Mouse (Mus musculus) forebrain, embryonic 13.5 days (tissue): ENCODE data around the gene Map2. TPM values are rescaled to one million over a fixed set of nuclear protein-coding genes. Genes with fewer than 3 reads are reported as not detected.
A peak's percentile ranks its signal among the peaks of the same experiment; 100 is the strongest.

ENCODE experiments used
- ATAC-seq: fragments of 200-750 bp; cut with Nextera tagmentation; 2 replicates; pipeline ENCODE4 v1.8.0; 2017
- H3K27ac ChIP-seq: fragments of 300-500 bp; sonication (generic); 2 replicates; pipeline ENCODE4 v1.5.1; 2015; ENCODE audit warnings: inconsistent platforms, mild to moderate bottlenecking, moderate library complexity
- H3K27me3 ChIP-seq: fragments of 300-500 bp; sonication (generic); 2 replicates; pipeline ENCODE4 v1.6.1; 2015; ENCODE audit warnings: mild to moderate bottlenecking, inconsistent platforms
- H3K36me3 ChIP-seq: fragments of 300-500 bp; sonication (generic); 2 replicates; pipeline ENCODE4 v1.6.1; 2015; ENCODE audit warnings: mild to moderate bottlenecking, inconsistent platforms; ENCODE audit not compliant: poor library complexity, severe bottlenecking
- H3K4me1 ChIP-seq: fragments of 300-500 bp; sonication (generic); 2 replicates; pipeline ENCODE4 v1.6.1; 2015; ENCODE audit warnings: inconsistent platforms
- H3K4me2 ChIP-seq: fragments of 300-500 bp; sonication (generic); 2 replicates; pipeline ENCODE4 v1.6.1; 2015; ENCODE audit warnings: inconsistent platforms, mild to moderate bottlenecking, moderate library complexity
- H3K4me3 ChIP-seq: fragments of 300-500 bp; sonication (generic); 2 replicates; pipeline ENCODE4 v1.5.1; 2015; ENCODE audit warnings: mild to moderate bottlenecking, inconsistent platforms
- H3K9ac ChIP-seq: fragments of 300-500 bp; sonication (generic); 2 replicates; pipeline ENCODE4 v1.6.1; 2015; ENCODE audit warnings: mild to moderate bottlenecking, inconsistent platforms
- H3K9me3 ChIP-seq: fragments of 300-500 bp; sonication (generic); replicated peaks from 2 replicates; pipeline ENCODE4 v1.6.1; 2016; ENCODE audit warnings: inconsistent platforms
- WGBS: fragments of 180-500 bp; shearing (Covaris S2); methylation state at CpG from one replicate; pipeline ENCODE4 v1.1.7; 2015; 5-methylcytosine and 5-hydroxymethylcytosine counted together
- polyA plus RNA-seq: library from polyadenylated mRNA; unstranded; fragments of >200 nt; fragmentation: Nextera tagmentation; extraction: Ambion mirVana; gene quantifications from 2 replicates; pipeline ENCODE4 v1.2.1, GENCODE M21; 2015

The Map2 gene
- polyA plus RNA-seq, 1 experiment from 2014 or later = 332 TPM

DNA sequence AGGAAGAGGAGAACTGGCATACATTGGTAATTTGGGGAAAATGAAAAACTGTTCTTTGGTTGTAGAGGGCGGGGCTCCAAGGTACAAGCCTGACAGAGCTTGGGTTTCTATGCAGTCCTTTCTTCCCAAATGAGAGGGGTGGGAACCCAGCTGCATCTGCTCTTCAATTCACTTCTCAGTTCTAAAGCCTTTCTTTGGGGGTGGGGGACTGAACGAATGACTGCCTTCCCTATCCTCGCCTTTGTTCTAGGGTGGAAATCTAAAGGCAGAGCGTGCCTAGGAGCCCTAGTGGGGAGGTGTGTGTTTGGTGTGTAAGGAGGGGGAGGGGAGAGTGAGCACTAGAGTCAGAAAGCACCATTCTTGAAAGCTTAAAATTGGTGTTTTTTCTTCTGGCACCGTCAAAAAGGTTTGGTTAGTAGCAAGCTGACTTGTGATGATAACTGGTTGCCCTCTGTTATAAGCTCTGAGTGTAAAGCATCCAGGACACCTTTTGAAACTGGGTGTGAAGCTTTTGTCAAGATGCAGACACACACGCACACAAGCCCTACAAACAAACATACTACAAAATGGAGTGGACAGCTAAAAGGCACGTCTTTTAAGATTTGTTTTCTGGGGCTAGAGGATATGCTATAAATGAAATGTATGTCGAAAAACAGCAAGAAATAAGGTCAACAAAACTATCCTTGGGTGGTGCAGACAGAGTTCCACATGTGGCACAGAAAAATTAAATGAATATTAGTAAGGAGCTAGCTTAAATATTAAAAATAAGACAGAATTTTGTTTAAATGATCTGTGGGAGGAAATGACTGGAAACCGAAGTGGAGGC is 1.2 kb downstream of the Map2 start:
- Histone ChIP-seq H3K36me3 (peaks cover 28% of the 10 kb centered on the region), H3K9ac (peak overlapping the region; percentile 97), H3K27ac (peak overlapping the region; percentile 97), H3K27me3 (no peaks in the 10 kb centered on the region), H3K4me2 (peak overlapping the region; percentile 69), H3K4me3 (peak overlapping the region; percentile 89), H3K9me3 (no peaks in the 10 kb centered on the region), H3K4me1 (peaks cover 38% of the 10 kb centered on the region)
- 9% methylated on average over 9 of the region's 9 CpGs for WGBS
- peak; percentile 64 for ATAC-seq

DNA sequence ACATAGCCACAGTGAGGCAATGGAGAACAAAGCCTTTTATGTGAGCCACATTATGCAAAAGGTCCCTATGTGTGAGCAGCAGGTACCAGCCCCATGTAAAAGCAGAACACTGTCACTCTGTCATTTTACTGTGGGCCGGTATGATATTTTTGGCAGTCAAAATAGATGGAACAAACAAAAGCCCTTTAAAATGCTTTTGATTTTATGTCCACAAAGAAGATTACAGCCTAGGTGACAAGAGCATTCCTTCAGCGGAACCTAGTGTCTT is 1.7 kb downstream of the Map2 start:
- WGBS = 26% methylated on average over 2 of the region's 2 CpGs
- H3K4me1 ChIP-seq = peaks cover 43% of the 10 kb centered on the region
- H3K4me3 ChIP-seq = peak overlapping the region; percentile 89
- no peaks in the 10 kb centered on the region for H3K9me3 ChIP-seq
- peak overlapping the region; percentile 97 for H3K9ac ChIP-seq
- H3K4me2 ChIP-seq = peak overlapping the region; percentile 69
- no peaks in the 10 kb centered on the region for H3K27me3 ChIP-seq
- no peak for ATAC-seq
- peak overlapping the region; percentile 97 for H3K27ac ChIP-seq
- H3K36me3 ChIP-seq = peaks cover 33% of the 10 kb centered on the region

DNA sequence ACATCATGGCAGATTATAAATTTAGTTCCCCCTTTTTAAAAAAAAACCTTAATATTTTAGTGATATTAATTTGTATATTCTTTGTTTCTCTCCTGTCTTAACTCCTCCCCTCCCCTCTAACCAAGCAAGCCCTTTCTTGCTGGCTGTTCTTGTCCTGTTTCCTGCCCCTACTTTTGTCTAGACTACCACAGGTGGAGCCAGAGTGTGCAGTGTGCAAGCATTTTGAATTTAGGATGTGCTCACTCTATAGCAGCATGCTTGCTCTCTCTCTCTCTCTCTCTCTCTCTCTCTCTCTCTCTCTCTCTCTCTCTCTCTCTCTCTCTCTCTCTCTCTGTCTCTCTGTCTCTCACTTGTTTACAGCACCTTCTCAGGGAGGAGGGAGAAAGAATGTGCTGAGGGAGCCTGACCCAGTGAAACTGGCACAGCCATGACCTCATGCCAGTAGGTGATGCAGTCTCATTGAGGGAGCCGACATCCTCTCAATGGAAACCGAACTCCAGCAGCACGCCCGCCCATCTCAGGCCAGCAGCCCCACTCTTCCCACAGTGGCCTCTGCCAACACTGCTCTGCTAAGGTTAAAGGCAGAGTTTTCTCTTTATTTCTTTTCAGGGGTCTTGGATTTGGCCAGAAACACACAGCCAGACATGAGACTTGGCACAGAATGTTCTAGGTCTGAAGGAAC is 2.6 kb downstream of the Map2 start:
- peak; percentile 5; the same call in 1 of the 2 replicates for ATAC-seq
- Histone ChIP-seq H3K27ac (peak overlapping the region; percentile 33), H3K27me3 (no peaks in the 10 kb centered on the region), H3K4me2 (peak overlapping the region; percentile 69), H3K4me1 (peaks cover 38% of the 10 kb centered on the region), H3K36me3 (peaks cover 37% of the 10 kb centered on the region), H3K9me3 (no peaks in the 10 kb centered on the region), H3K4me3 (peak overlapping the region; percentile 89), H3K9ac (peak overlapping the region; percentile 60)
- 12% methylated on average over 4 of the region's 4 CpGs for WGBS

DNA sequence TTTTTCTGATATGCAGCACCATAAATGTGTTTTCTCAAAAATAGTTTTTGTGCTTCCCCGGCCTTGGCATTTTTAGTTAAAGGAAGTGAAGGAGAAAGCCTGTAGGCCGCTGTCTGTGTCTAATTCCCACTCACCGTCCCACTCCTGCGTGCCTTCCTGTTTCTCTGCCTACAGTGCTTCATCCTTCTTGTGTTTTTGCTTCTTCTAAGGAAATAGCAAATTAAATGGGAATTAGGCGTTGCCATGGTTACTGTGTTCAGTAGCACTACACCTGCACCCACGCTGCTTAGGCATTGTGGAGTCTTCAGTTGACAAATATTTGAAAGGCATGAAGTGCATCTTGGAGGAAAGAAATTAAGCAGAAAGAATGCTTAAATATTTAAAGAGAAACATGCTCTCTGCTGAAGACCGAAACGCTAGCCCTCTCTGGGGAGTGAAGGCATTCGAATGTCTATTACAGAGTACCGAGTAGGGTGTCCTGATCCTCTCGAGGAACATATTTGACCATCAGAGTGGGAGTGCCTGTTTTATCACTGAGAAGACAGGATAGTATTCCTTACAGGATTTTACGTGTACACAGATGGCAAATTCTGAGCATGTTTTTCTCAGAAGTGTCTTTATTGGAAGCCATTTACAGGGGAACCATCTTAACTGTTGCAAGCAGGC is 12.1 kb downstream of the Map2 start:
- peak; percentile 48; the same call in 1 of the 2 replicates for ATAC-seq
- Histone ChIP-seq H3K4me3 (no peak overlapping the region), H3K9me3 (no peaks in the 10 kb centered on the region), H3K4me1 (peaks cover 26% of the 10 kb centered on the region), H3K27me3 (no peaks in the 10 kb centered on the region), H3K27ac (peak overlapping the region; percentile 44), H3K4me2 (peak overlapping the region; percentile 22), H3K36me3 (peaks cover 3% of the 10 kb centered on the region; the same call in 1 of the 2 replicates), H3K9ac (no peak overlapping the region)
- 42% methylated on average over 12 of the region's 12 CpGs for WGBS

DNA sequence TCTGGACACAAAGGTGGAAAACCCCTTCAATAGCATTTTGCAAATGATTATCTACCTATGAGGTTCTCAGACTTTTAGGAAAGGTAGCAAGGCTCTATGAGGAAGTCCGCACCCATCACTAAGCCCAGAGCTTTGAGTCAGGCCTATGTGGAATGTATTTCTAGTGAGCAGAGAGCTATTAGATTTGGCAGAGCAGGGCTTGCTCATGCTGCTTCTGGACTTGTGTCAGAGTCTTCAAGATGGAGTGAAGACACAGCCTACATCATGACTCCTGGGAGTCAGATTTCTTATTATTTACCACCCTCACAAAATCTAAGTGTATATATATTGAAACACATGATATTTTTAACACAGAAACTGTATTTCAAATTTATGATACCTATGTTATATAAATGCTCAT is 17.3 kb downstream of the Map2 start:
- H3K9me3 ChIP-seq = no peaks in the 10 kb centered on the region
- H3K9ac ChIP-seq = no peak overlapping the region
- no peak overlapping the region for H3K4me2 ChIP-seq
- 100% methylated on average over 1 of the region's 1 CpGs for WGBS
- H3K4me1 ChIP-seq = peaks cover 19% of the 10 kb centered on the region
- peaks cover 12% of the 10 kb centered on the region; the same call in 1 of the 2 replicates for H3K36me3 ChIP-seq
- H3K27ac ChIP-seq = no peak overlapping the region
- no peak overlapping the region for H3K4me3 ChIP-seq
- no peaks in the 10 kb centered on the region for H3K27me3 ChIP-seq
- no peak for ATAC-seq

- WGBS = 92% methylated on average over 2 of the region's 2 CpGs
- Histone ChIP-seq H3K4me2 (no peak overlapping the region), H3K27ac (no peak overlapping the region), H3K36me3 (peaks cover 12% of the 10 kb centered on the region; the same call in 1 of the 2 replicates), H3K4me3 (no peak overlapping the region), H3K4me1 (peaks cover 15% of the 10 kb centered on the region), H3K27me3 (no peaks in the 10 kb centered on the region), H3K9me3 (no peaks in the 10 kb centered on the region), H3K9ac (no peak overlapping the region)
- no peak for ATAC-seq
Measured at GRCm38 (mm10) chr1:66192891-66193290, 17.8 kb downstream of the Map2 start.

- Histone ChIP-seq H3K27me3 (no peaks in the 10 kb centered on the region), H3K9me3 (no peaks in the 10 kb centered on the region), H3K4me3 (no peak overlapping the region), H3K9ac (no peak overlapping the region), H3K36me3 (peaks cover 12% of the 10 kb centered on the region; the same call in 1 of the 2 replicates), H3K4me2 (0 out of 2 replicates have a peak overlapping the region, but pooled peaks have one; percentile 2), H3K4me1 (peaks cover 15% of the 10 kb centered on the region), H3K27ac (peak overlapping the region; percentile 66)
- ATAC-seq = peak; percentile 59; the same call in 1 of the 2 replicates
- WGBS = 30% methylated on average over 13 of the region's 13 CpGs
Measured at GRCm38 (mm10) chr1:66195040-66195726, 20.1 kb downstream of the Map2 start.

GRCm38 (mm10) chr1:66196240-66196639 is 21.2 kb downstream of the Map2 start:
- no peaks in the 10 kb centered on the region for H3K9me3 ChIP-seq
- no peak overlapping the region for H3K9ac ChIP-seq
- H3K27me3 ChIP-seq = no peaks in the 10 kb centered on the region
- no peak overlapping the region for H3K4me2 ChIP-seq
- H3K36me3 ChIP-seq = peaks cover 12% of the 10 kb centered on the region; the same call in 1 of the 2 replicates
- no peak overlapping the region for H3K4me3 ChIP-seq
- peaks cover 15% of the 10 kb centered on the region for H3K4me1 ChIP-seq
- H3K27ac ChIP-seq = no peak overlapping the region
- 91% methylated on average over 4 of the region's 4 CpGs for whole genome bisulfite sequencing
- no peak for ATAC-seq

DNA sequence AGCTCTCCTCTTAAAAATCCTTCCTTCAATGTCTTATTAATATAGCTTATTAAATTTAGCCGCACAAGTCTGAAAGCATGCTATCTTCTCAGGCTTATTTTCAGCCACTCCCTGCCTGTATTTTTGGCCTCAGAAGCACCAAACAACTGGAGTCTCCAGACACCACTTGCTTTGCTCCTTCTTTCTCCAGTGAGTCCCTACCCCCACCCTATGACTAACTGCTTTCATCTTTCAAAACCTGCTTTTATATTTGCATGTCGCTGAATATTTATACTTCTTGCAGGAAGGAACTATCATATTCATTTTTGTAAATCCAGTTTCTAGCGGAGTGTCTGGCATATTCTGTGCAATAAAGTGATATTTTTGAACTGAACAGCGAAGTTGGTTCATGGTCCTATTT is 21.6 kb downstream of the Map2 start:
- 91% methylated on average over 4 of the region's 4 CpGs for WGBS
- no peak overlapping the region for H3K4me3 ChIP-seq
- no peak for ATAC-seq
- H3K9me3 ChIP-seq = no peaks in the 10 kb centered on the region
- H3K9ac ChIP-seq = no peak overlapping the region
- H3K4me2 ChIP-seq = no peak overlapping the region
- H3K27me3 ChIP-seq = no peaks in the 10 kb centered on the region
- no peak overlapping the region for H3K27ac ChIP-seq
- peaks cover 15% of the 10 kb centered on the region for H3K4me1 ChIP-seq
- peaks cover 14% of the 10 kb centered on the region; the same call in 1 of the 2 replicates for H3K36me3 ChIP-seq

DNA sequence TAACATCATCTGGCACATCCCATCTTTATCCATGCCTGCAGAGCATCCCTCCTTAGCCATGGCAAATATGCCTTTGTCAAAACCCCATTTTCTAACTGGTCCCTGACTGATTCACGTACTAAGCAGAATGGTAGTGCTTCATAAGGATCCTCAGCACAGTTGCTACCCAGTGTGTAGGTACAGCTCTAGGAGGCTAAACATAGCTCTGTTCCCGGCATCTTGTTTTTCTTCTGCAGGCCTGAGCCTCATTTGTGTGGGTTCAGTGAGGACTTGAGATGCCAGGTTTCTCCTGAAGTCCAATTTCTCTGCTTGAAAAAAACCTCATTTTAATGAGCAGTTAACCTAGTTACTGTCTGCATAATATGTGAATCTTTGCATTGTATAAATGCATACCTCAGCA is 30.4 kb downstream of the Map2 start:
- Histone ChIP-seq H3K27ac (no peak overlapping the region), H3K9ac (no peak overlapping the region), H3K9me3 (no peaks in the 10 kb centered on the region), H3K4me1 (peaks cover 20% of the 10 kb centered on the region), H3K4me3 (no peak overlapping the region), H3K4me2 (no peak overlapping the region), H3K27me3 (no peaks in the 10 kb centered on the region), H3K36me3 (peaks cover 4% of the 10 kb centered on the region; the same call in 1 of the 2 replicates)
- WGBS = 95% methylated on average over 2 of the region's 2 CpGs
- ATAC-seq = no peak

- no peak overlapping the region for H3K4me2 ChIP-seq
- no peak for ATAC-seq
- H3K36me3 ChIP-seq = 0 out of 2 replicates have a peak, but pooled peaks cover under 1% of the 10 kb centered on the region
- WGBS = 39% methylated on average over 3 of the region's 3 CpGs
- H3K4me1 ChIP-seq = peaks cover 30% of the 10 kb centered on the region
- no peak overlapping the region for H3K4me3 ChIP-seq
- H3K27me3 ChIP-seq = no peaks in the 10 kb centered on the region
- no peaks in the 10 kb centered on the region for H3K9me3 ChIP-seq
- no peak overlapping the region for H3K27ac ChIP-seq
- no peak overlapping the region for H3K9ac ChIP-seq
Measured at GRCm38 (mm10) chr1:66206904-66207303, 31.8 kb downstream of the Map2 start.
